Mouse (Mus musculus) liver, embryonic 14.5 days (tissue): ENCODE results near the gene Dnase1l2. TPM values are rescaled to one million over a fixed set of nuclear protein-coding genes. Genes with fewer than 3 reads are reported as not detected.

Experiments
- ATAC-seq: fragments of 200-750 bp; cut with Nextera tagmentation; 2 replicates; pipeline ENCODE4 v1.8.0; 2017; ENCODE audit warnings: moderate number of reproducible peaks, mild to moderate bottlenecking, moderate library complexity; ENCODE audit not compliant: insufficient read depth
- DNase-seq, 3 experiments: peaks; one replicate each; pipeline ENCODE4 v3.0.0-alpha.2; 2012 to 2013; ENCODE audit warnings: low read depth in 3 of 3, low spot score in 3 of 3
- H3K27ac ChIP-seq: fragments of 300-500 bp; sonication (generic); 2 replicates; pipeline ENCODE4 v1.5.1; 2014; ENCODE audit warnings: moderate library complexity, mild to moderate bottlenecking, control low read depth, inconsistent platforms
- H3K27me3 ChIP-seq: fragments of 300-500 bp; sonication (generic); 2 replicates; pipeline ENCODE4 v1.6.1; 2014; ENCODE audit warnings: mild to moderate bottlenecking, low read length, moderate library complexity; ENCODE audit not compliant: control insufficient read depth, insufficient read depth
- H3K36me3 ChIP-seq: fragments of 300-500 bp; sonication (generic); replicated peaks from 2 replicates; pipeline ENCODE4 v1.6.1; 2014; ENCODE audit warnings: low read depth; ENCODE audit not compliant: control insufficient read depth, insufficient read depth
- H3K4me1 ChIP-seq, 2 experiments: fragments of 200-500 bp in 1 of 2; fragments of 300-500 bp in 1 of 2; sonication (generic) in 1 of 2; replicated peaks; 2 replicates each; pipeline ENCODE4 v1.6.1; 2012 to 2014; ENCODE audit warnings: antibody characterized with exemption in 1 of 2, inconsistent platforms in 1 of 2, low read length in 1 of 2; ENCODE audit not compliant: control insufficient read depth in 2 of 2, insufficient read depth in 2 of 2
- H3K4me2 ChIP-seq: fragments of 300-500 bp; sonication (generic); 2 replicates; pipeline ENCODE4 v1.6.1; 2014; ENCODE audit warnings: low read depth, mild to moderate bottlenecking, control low read depth, moderate library complexity
- H3K4me3 ChIP-seq, 2 experiments: fragments of 200-500 bp in 1 of 2; fragments of 300-500 bp in 1 of 2; sonication (generic) in 1 of 2; 2 replicates each; pipeline ENCODE4 v1.5.1; 2012 to 2014; ENCODE audit warnings: low read depth in 2 of 2, low read length in 2 of 2, mild to moderate bottlenecking in 2 of 2, control low read depth in 1 of 2, inconsistent platforms in 1 of 2, moderate library complexity in 1 of 2; ENCODE audit not compliant: insufficient read depth in 1 of 2
- H3K9ac ChIP-seq: fragments of 300-500 bp; sonication (generic); replicated peaks from 2 replicates; pipeline ENCODE4 v1.6.1; 2014; ENCODE audit warnings: mild to moderate bottlenecking, control low read depth, moderate library complexity
- H3K9me3 ChIP-seq: fragments of 300-500 bp; sonication (generic); 2 replicates; pipeline ENCODE4 v1.6.1; 2016; ENCODE audit warnings: low read length, mixed read lengths; ENCODE audit not compliant: control insufficient read depth
- CTCF ChIP-seq: IDR thresholded peaks from 2 replicates; pipeline ENCODE4 v1.5.1; 2016; ENCODE audit warnings: antibody characterized with exemption, low read depth, control low read depth
- EP300 ChIP-seq: IDR thresholded peaks from 2 replicates; pipeline ENCODE4 v1.6.1; 2016; ENCODE audit warnings: antibody characterized with exemption, low read depth
- WGBS: fragments of 180-500 bp; shearing (Covaris S2); extraction: QIAGEN DNeasy Blood & Tissue Kit; methylation state at CpG from one replicate; pipeline ENCODE4 v1.1.7; 2014; ENCODE audit not compliant: insufficient replicate concordance; 5-methylcytosine and 5-hydroxymethylcytosine counted together
- polyA plus RNA-seq, 2 experiments: library from polyadenylated mRNA; depleted of rRNA in 1 of 2; stranded (reverse) in 1 of 2; unstranded in 1 of 2; fragments of >200 nt; fragmentation: Nextera tagmentation in 1 of 2; extraction: Ambion mirVana in 1 of 2; gene quantifications; 2 replicates each; pipeline versions ENCODE4 v1.2.1 to v1.2.3; 2012 to 2014

Dnase1l2 gene
- polyA plus RNA-seq, 2 experiments, result 0.46 to 2.1 TPM

DNA sequence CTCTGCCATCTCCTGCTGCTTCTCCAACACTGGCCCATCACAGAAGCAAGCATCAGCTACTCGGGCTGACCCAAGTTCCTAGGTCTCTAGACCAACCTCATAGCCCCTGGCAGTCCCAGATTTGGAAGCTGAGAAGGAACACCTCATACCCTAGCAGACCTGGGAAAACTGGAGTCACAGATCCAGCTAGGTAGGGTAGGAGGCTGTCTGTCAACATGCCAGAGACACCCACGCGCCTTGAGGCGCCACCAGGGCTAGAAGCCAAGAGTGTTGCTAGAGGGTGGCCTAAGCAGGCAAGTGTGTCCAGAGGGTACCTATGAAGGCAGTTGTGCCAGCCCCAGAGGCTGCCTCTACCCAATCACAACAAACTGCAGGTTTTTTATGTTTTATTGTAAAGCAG, 504 bp upstream of the Dnase1l2 start:
- no peak overlapping the region for H3K27ac ChIP-seq
- H3K27me3 ChIP-seq, result no peaks in the 10 kb centered on the region
- H3K4me1 ChIP-seq, result no peaks in the 10 kb centered on the region
- H3K4me3 ChIP-seq, result no peak overlapping the region
- H3K9me3 ChIP-seq, result no peaks in the 10 kb centered on the region
- TF ChIP-seq EP300 (no peak), CTCF (no peak)
- DNase-seq, result no peak
- ATAC-seq, result no peak
- WGBS, result 79% methylated on average over 4 of the region's 4 CpGs
- H3K4me2 ChIP-seq, result no peak overlapping the region
- no peak overlapping the region for H3K9ac ChIP-seq
- H3K36me3 ChIP-seq, result peaks cover 41% of the 10 kb centered on the region

GRCm38 (mm10) chr17:24442107-24442506, 798 bp downstream of the Dnase1l2 start:
- Histone ChIP-seq H3K4me3 (no peak overlapping the region), H3K4me1 (no peaks in the 10 kb centered on the region), H3K36me3 (peaks cover 42% of the 10 kb centered on the region), H3K9me3 (no peaks in the 10 kb centered on the region), H3K4me2 (no peak overlapping the region), H3K27ac (no peak overlapping the region), H3K27me3 (no peaks in the 10 kb centered on the region), H3K9ac (no peak overlapping the region)
- no peak for DNase-seq
- TF ChIP-seq EP300 (no peak), CTCF (no peak)
- WGBS, result 87% methylated on average over 14 of the region's 14 CpGs
- no peak for ATAC-seq

GRCm38 (mm10) chr17:24441148-24441547, 1.8 kb downstream of the Dnase1l2 start:
- Histone ChIP-seq H3K27me3 (no peaks in the 10 kb centered on the region), H3K4me3 (no peak overlapping the region), H3K9ac (no peak overlapping the region), H3K36me3 (peaks cover 33% of the 10 kb centered on the region), H3K4me1 (no peaks in the 10 kb centered on the region), H3K9me3 (no peaks in the 10 kb centered on the region), H3K27ac (no peak overlapping the region), H3K4me2 (no peak overlapping the region)
- DNase-seq (no peak), ATAC-seq (no peak)
- TF ChIP-seq CTCF (peak; percentile 61), EP300 (no peak)
- 40% methylated on average over 2 of the region's 2 CpGs for WGBS

DNA sequence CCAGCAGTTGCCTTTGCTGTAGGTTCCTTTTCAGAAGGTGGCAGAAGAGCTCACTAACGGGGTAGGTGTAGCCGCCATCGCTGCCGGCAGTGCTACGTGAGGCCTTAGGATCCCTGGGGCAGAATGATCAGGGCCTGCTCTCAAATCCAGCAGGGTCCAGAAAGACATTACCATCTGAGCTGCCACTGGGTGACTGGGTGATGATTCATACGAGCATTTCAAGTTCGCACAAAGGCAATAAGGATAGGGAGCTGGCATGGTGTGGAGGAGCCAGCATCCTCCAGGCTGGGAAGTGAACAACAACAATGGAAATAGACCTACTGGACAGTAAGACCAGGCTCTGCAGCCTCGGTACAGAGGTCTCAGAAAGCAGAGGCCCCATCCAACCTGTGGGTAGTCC, 2.5 kb downstream of the Dnase1l2 start:
- Histone ChIP-seq H3K27me3 (no peaks in the 10 kb centered on the region), H3K4me3 (no peak overlapping the region), H3K36me3 (peaks cover 26% of the 10 kb centered on the region), H3K4me2 (no peak overlapping the region), H3K9ac (no peak overlapping the region), H3K4me1 (no peaks in the 10 kb centered on the region), H3K9me3 (no peaks in the 10 kb centered on the region), H3K27ac (no peak overlapping the region)
- WGBS, result 84% methylated on average over 8 of the region's 8 CpGs
- ATAC-seq (no peak), DNase-seq (no peak)
- TF ChIP-seq EP300 (no peak), CTCF (no peak)

DNA sequence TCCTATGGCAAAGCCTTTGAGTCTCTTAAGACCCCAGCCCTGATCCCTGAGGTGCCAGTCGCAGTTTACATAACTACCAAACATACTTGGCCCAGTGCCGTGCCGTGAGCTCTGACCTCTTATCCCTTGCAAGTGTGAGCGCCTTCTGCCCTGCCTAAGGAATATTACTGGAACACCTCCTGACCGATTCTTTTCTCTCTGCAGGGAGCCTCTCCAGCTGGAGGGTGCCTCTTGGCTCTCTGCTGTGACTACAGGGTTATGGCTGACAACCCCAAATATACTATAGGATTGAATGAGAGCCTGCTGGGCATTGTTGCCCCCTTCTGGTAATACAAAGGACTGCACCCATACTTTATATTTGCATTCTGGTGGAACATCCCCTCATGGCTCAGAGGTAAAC, 5.9 kb downstream of the Dnase1l2 start:
- DNase-seq (peak in 1 of 3 experiments; percentile 39), ATAC-seq (peak; percentile 48; the same call in 1 of the 2 replicates)
- TF ChIP-seq CTCF (peak; percentile 88), EP300 (no peak)
- H3K27me3 ChIP-seq, result no peaks in the 10 kb centered on the region
- H3K9me3 ChIP-seq, result no peaks in the 10 kb centered on the region
- H3K4me2 ChIP-seq, result no peak overlapping the region
- no peak overlapping the region for H3K27ac ChIP-seq
- WGBS, result 69% methylated on average over 5 of the region's 5 CpGs
- peaks cover 20% of the 10 kb centered on the region for H3K36me3 ChIP-seq
- H3K4me3 ChIP-seq, result no peak overlapping the region
- no peak overlapping the region for H3K9ac ChIP-seq
- no peaks in the 10 kb centered on the region for H3K4me1 ChIP-seq
